Mouse (Mus musculus) stomach, postnatal 0 days (tissue): ENCODE data around the gene Fam129a. TPM values are rescaled to one million over a fixed set of nuclear protein-coding genes. Genes with fewer than 3 reads are reported as not detected.

Experiments used
- ATAC-seq: fragments of 200-750 bp; cut with Nextera tagmentation; 2 replicates; pipeline ENCODE4 v1.8.0; 2017; ENCODE audit not compliant: low FRiP score, low TSS enrichment
- DNase-seq: peaks from one replicate; pipeline ENCODE4 v3.0.0-alpha.2; 2016; ENCODE audit warnings: low spot score
- H3K27ac ChIP-seq: fragments of 300-500 bp; sonication (generic); replicated peaks from 2 replicates; pipeline ENCODE4 v1.5.1; 2014; ENCODE audit warnings: mild to moderate bottlenecking, control low read depth
- H3K27me3 ChIP-seq: fragments of 300-500 bp; sonication (generic); 2 replicates; pipeline ENCODE4 v1.6.1; 2014; ENCODE audit warnings: low read length; ENCODE audit not compliant: control insufficient read depth, insufficient read depth
- H3K36me3 ChIP-seq: fragments of 300-500 bp; sonication (generic); 2 replicates; pipeline ENCODE4 v1.6.1; 2014; ENCODE audit warnings: low read length, mixed read lengths; ENCODE audit not compliant: control insufficient read depth, insufficient read depth
- H3K4me1 ChIP-seq: fragments of 300-500 bp; sonication (generic); replicated peaks from 2 replicates; pipeline ENCODE4 v1.6.1; 2014; ENCODE audit warnings: antibody characterized with exemption; ENCODE audit not compliant: control insufficient read depth, insufficient read depth
- H3K4me2 ChIP-seq: fragments of 300-500 bp; sonication (generic); replicated peaks from 2 replicates; pipeline ENCODE4 v1.6.1; 2014; ENCODE audit warnings: low read depth, mild to moderate bottlenecking, control low read depth, moderate library complexity
- H3K4me3 ChIP-seq: fragments of 300-500 bp; sonication (generic); 2 replicates; pipeline ENCODE4 v1.5.1; 2014; ENCODE audit warnings: low read depth, low read length, control low read depth
- H3K9ac ChIP-seq: fragments of 300-500 bp; sonication (generic); 2 replicates; pipeline ENCODE4 v1.6.1; 2014; ENCODE audit warnings: mild to moderate bottlenecking, low read length, control low read depth, mixed read lengths
- H3K9me3 ChIP-seq: fragments of 300-500 bp; sonication (generic); 2 replicates; pipeline ENCODE4 v1.6.1; 2016; ENCODE audit warnings: low read length; ENCODE audit not compliant: control insufficient read depth
- CTCF ChIP-seq: IDR thresholded peaks from 2 replicates; pipeline ENCODE4 v1.5.1; 2016; ENCODE audit warnings: antibody characterized with exemption, low read depth, mild to moderate bottlenecking, moderate library complexity
- EP300 ChIP-seq: optimal IDR thresholded peaks from 2 replicates; pipeline ENCODE3; 2016; ENCODE audit warnings: antibody characterized with exemption
- WGBS: fragments of 180-500 bp; shearing (Covaris S2); extraction: QIAGEN DNeasy Blood & Tissue Kit; methylation state at CpG from one replicate; pipeline ENCODE4 v1.1.7; 2014; 5-methylcytosine and 5-hydroxymethylcytosine counted together
- polyA plus RNA-seq: library from polyadenylated mRNA; unstranded; fragments of >200 nt; fragmentation: Nextera tagmentation; extraction: Ambion mirVana; gene quantifications from 2 replicates; pipeline ENCODE4 v1.2.1, GENCODE M21; 2015

Gene Fam129a
- polyA plus RNA-seq, 1 experiment from 2014 or later, result 23.5 TPM

DNA sequence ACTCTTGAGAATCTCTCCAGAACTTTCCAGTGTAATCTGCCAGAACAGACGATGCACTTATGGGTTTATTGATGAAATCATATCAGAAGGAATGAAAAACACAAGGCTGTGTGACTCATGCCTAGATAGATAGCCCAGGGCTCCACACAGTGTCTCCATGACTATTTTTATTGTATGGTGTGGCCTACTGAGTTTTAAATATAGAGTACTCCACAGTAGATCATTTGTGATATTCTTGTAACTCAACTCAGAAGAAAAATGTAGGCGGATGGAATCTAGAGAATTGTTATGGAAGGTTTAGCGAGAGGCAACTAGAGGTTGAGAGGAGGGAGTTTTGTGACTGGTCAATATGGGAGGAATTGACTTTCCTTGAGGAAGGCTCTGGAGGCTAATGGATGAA lies 75.4 kb downstream of the Fam129a start:
- TF ChIP-seq CTCF, result no peak
- no peak for TF ChIP-seq EP300
- no peak for ATAC-seq
- Histone ChIP-seq H3K9ac (no peak overlapping the region), H3K9me3 (no peaks in the 10 kb centered on the region), H3K27ac (no peak overlapping the region), H3K27me3 (no peaks in the 10 kb centered on the region), H3K4me1 (no peaks in the 10 kb centered on the region), H3K4me2 (no peak overlapping the region), H3K36me3 (no peaks in the 10 kb centered on the region), H3K4me3 (no peak overlapping the region)
- 80% methylated on average over 3 of the region's 3 CpGs for WGBS
- DNase-seq, result no peak

DNA sequence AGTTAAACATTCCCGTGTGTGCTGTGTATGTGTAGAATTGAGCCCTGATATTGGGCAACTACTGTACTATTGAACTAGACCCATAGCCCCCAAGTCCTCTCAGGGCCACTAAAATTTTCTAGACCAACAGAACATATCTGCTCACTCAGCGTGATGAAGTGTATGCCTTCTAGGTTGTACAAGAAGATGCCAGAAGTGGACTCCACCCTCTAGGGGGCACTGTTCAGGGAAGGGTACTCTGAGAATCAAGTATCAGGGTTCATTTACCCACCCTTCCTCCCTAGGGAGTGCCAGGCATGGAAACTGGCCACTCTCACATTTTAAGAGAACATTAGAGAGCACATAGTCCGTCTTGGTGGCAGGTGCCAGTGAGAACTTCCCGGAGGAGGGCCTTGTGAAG lies 77.1 kb downstream of the Fam129a start:
- no peak for ATAC-seq
- TF ChIP-seq EP300 (no peak), CTCF (peak; percentile 39)

GRCm38 (mm10) chr1:151657042-151657605 lies 86.1 kb downstream of the Fam129a start:
- TF ChIP-seq EP300, result no peak
- TF ChIP-seq CTCF, result no peak
- no peak for ATAC-seq
- H3K36me3 ChIP-seq, result no peaks in the 10 kb centered on the region
- DNase-seq, result no peak
- no peaks in the 10 kb centered on the region for H3K9me3 ChIP-seq
- H3K4me2 ChIP-seq, result no peak overlapping the region
- 82% methylated on average over 7 of the region's 7 CpGs for WGBS
- H3K4me1 ChIP-seq, result peaks cover 8% of the 10 kb centered on the region; the same call in 1 of the 2 replicates
- H3K27me3 ChIP-seq, result no peaks in the 10 kb centered on the region
- no peak overlapping the region for H3K27ac ChIP-seq
- H3K4me3 ChIP-seq, result no peak overlapping the region
- H3K9ac ChIP-seq, result no peak overlapping the region

More for the DNA sequence above, 77.1 kb downstream of the Fam129a start:
- Histone ChIP-seq H3K36me3 (no peaks in the 10 kb centered on the region), H3K4me3 (no peak overlapping the region), H3K4me1 (no peaks in the 10 kb centered on the region), H3K27ac (no peak overlapping the region), H3K4me2 (no peak overlapping the region), H3K27me3 (no peaks in the 10 kb centered on the region), H3K9me3 (no peaks in the 10 kb centered on the region), H3K9ac (no peak overlapping the region)
- no peak for DNase-seq
- 91% methylated on average over 4 of the region's 4 CpGs for WGBS

DNA sequence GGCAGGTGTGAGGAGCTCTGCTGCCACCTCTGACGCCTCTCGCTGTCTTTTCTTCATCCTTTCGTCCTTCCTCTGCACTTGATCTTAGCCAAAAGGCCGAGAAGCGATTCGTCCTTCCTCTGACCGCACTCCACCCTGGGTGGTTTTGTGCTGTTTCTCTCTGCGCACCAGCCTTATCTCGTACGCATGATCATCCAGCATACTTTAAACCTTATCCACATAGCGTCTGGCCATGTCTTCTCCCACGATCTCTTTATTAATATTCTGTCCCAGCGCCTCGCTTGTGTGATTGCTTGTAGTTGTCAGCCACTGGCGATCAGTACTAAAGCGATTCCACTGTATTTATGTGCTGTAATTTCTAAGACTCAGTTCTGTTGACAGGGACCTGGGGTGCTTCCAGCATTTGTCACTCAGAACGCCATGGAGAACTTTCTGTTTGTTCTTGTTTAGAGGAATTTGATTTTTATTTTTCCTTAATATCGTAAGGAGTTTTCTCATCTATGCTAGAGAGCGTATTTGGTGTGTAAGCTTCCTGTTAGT lies 87.4 kb downstream of the Fam129a start:
- ATAC-seq (no peak), DNase-seq (no peak)
- Histone ChIP-seq H3K27me3 (no peaks in the 10 kb centered on the region), H3K4me2 (no peak overlapping the region), H3K27ac (no peak overlapping the region), H3K9ac (no peak overlapping the region), H3K4me1 (peaks cover 8% of the 10 kb centered on the region; the same call in 1 of the 2 replicates), H3K36me3 (no peaks in the 10 kb centered on the region), H3K9me3 (no peaks in the 10 kb centered on the region), H3K4me3 (no peak overlapping the region)
- TF ChIP-seq CTCF (no peak), EP300 (no peak)
- WGBS, result 86% methylated on average over 19 of the region's 19 CpGs

DNA sequence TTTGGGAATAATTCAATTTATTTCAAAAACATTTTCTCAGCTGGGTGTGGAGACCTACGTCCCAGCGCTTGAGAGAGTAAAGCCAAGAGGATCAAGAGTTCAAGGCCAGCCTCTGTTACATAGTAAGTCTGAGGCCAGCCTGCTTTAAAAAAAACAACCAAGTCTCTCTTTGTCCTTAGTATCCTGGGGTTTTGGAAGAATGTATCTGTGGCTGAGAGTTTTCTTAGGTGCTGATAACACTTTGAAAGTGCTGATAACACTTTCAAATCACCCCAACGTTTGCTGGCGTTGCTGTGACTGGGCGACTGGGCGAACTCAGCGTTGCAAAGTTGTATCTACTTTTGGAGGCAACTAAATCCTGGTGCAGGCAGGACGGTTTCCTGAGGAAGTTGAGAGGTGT lies 88.7 kb downstream of the Fam129a start:
- no peak overlapping the region for H3K4me2 ChIP-seq
- H3K4me1 ChIP-seq, result peaks cover 8% of the 10 kb centered on the region; the same call in 1 of the 2 replicates
- H3K9me3 ChIP-seq, result no peaks in the 10 kb centered on the region
- ATAC-seq, result no peak
- WGBS, result 58% methylated on average over 8 of the region's 8 CpGs
- H3K27ac ChIP-seq, result no peak overlapping the region
- TF ChIP-seq EP300 (no peak), CTCF (no peak)
- no peak for DNase-seq
- H3K36me3 ChIP-seq, result no peaks in the 10 kb centered on the region
- H3K27me3 ChIP-seq, result no peaks in the 10 kb centered on the region
- H3K9ac ChIP-seq, result no peak overlapping the region
- no peak overlapping the region for H3K4me3 ChIP-seq

- Histone ChIP-seq H3K36me3 (no peaks in the 10 kb centered on the region), H3K4me2 (no peak overlapping the region), H3K27ac (no peak overlapping the region), H3K9me3 (no peaks in the 10 kb centered on the region), H3K27me3 (no peaks in the 10 kb centered on the region), H3K9ac (no peak overlapping the region), H3K4me1 (peaks cover 8% of the 10 kb centered on the region; the same call in 1 of the 2 replicates), H3K4me3 (no peak overlapping the region)
- TF ChIP-seq CTCF, result no peak
- no peak for TF ChIP-seq EP300
- WGBS, result 64% methylated on average over 4 of the region's 4 CpGs
- ATAC-seq, result peak; percentile 77; the same call in 1 of the 2 replicates
- DNase-seq, result peak; percentile 30
Observed at GRCm38 (mm10) chr1:151660251-151660650, 89.3 kb downstream of the Fam129a start.
